Mouse (Mus musculus) stomach, embryonic 14.5 days (tissue): ENCODE data around the gene Syne1. TPM values are rescaled to one million over a fixed set of nuclear protein-coding genes. Genes with fewer than 3 reads are reported as not detected.

Source experiments
- ATAC-seq: fragments of 200-750 bp; cut with Nextera tagmentation; 2 replicates; pipeline ENCODE4 v1.8.0; 2017; ENCODE audit warnings: low read depth, moderate TSS enrichment; ENCODE audit not compliant: insufficient number of reproducible peaks, insufficient read depth, low FRiP score
- H3K27ac ChIP-seq: fragments of 300-500 bp; sonication (generic); 2 replicates; pipeline ENCODE4 v1.5.1; 2014; ENCODE audit warnings: mild to moderate bottlenecking, low read length, moderate library complexity, mixed read lengths
- H3K27me3 ChIP-seq: fragments of 300-500 bp; sonication (generic); 2 replicates; pipeline ENCODE4 v1.6.1; 2014; ENCODE audit warnings: low read length, control low read depth, mixed read lengths; ENCODE audit not compliant: control insufficient read depth, insufficient read depth
- H3K36me3 ChIP-seq: fragments of 300-500 bp; sonication (generic); 2 replicates; pipeline ENCODE4 v1.6.1; 2014; ENCODE audit warnings: mild to moderate bottlenecking, control low read depth, low read length, moderate library complexity, mixed read lengths; ENCODE audit not compliant: control insufficient read depth, insufficient read depth
- H3K4me1 ChIP-seq: fragments of 300-500 bp; sonication (generic); 2 replicates; pipeline ENCODE4 v1.6.1; 2014; ENCODE audit warnings: low read length, control low read depth, mixed read lengths; ENCODE audit not compliant: control insufficient read depth, insufficient read depth
- H3K4me2 ChIP-seq: fragments of 300-500 bp; sonication (generic); replicated peaks from 2 replicates; pipeline ENCODE4 v1.6.1; 2014; ENCODE audit warnings: low read depth, low read length, control low read depth
- H3K4me3 ChIP-seq: fragments of 300-500 bp; sonication (generic); 2 replicates; pipeline ENCODE4 v1.5.1; 2014; ENCODE audit warnings: low read depth, low read length, control low read depth
- H3K9ac ChIP-seq: fragments of 300-500 bp; sonication (generic); replicated peaks from 2 replicates; pipeline ENCODE4 v1.6.1; 2014; ENCODE audit warnings: low read depth, mild to moderate bottlenecking, control low read depth, low read length, moderate library complexity, mixed read lengths
- H3K9me3 ChIP-seq: fragments of 300-500 bp; sonication (generic); 2 replicates; pipeline ENCODE4 v1.6.1; 2016; ENCODE audit warnings: low read depth, low read length, control low read depth; ENCODE audit not compliant: control insufficient read depth
- WGBS: fragments of 180-500 bp; shearing (Covaris S2); extraction: QIAGEN DNeasy Blood & Tissue Kit; methylation state at CpG from one replicate; pipeline ENCODE4 v1.1.7; 2014; 5-methylcytosine and 5-hydroxymethylcytosine counted together
- polyA plus RNA-seq: library from polyadenylated mRNA; unstranded; fragments of >200 nt; fragmentation: Nextera tagmentation; extraction: Ambion mirVana; gene quantifications from 2 replicates; pipeline ENCODE4 v1.2.1, GENCODE M21; 2014

Syne1 gene
- polyA plus RNA-seq, 1 experiment from 2014 or later, result 19.9 TPM

DNA sequence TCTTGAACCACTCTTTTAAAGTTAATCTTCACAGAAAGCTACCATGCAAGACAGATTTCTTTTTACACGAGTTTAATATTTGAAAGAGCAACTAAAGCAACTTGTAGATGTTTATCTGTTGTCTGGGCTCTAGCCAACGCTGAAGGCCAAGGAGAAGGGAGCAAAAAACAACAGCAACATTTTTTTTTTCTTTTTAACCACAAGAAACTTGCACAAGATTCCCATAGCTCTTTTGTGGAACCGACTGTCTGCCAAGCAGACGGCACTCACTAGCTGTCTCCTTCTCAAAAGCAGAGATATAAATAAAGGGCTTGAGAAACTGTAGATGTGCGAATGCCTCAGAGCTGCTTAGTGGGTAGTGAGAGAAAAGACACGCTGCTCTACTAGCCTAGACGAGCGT lies 391.6 kb downstream of the Syne1 start:
- no peaks in the 10 kb centered on the region for H3K4me1 ChIP-seq
- no peak overlapping the region for H3K4me3 ChIP-seq
- H3K27me3 ChIP-seq, result no peaks in the 10 kb centered on the region
- no peak overlapping the region for H3K9ac ChIP-seq
- no peak overlapping the region for H3K27ac ChIP-seq
- no peak for ATAC-seq
- H3K9me3 ChIP-seq, result no peaks in the 10 kb centered on the region
- no peak overlapping the region for H3K4me2 ChIP-seq
- WGBS, result 61% methylated on average over 8 of the region's 8 CpGs
- peaks cover 3% of the 10 kb centered on the region; the same call in 1 of the 2 replicates for H3K36me3 ChIP-seq

DNA sequence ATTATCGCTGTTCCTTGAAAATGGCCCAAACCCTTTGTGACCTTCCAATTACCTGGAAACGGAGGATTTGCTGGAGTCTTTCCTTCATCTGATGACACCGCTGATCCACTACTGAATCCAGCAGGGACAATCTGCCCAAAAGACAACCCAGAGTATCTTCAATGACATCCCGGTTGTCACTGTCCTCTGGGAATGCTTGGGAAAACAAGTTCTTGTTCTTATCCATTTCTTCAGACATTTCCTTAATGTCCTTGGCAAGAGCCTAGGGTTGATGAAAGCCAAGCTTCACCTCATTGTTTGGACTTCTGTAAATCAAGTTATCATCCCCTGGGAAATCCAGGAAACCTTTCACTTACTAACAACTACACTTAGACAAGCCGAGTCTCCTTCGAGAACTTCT lies 398.2 kb downstream of the Syne1 start:
- Histone ChIP-seq H3K27ac (no peak overlapping the region), H3K27me3 (no peaks in the 10 kb centered on the region), H3K4me3 (no peak overlapping the region), H3K36me3 (peaks cover 4% of the 10 kb centered on the region; the same call in 1 of the 2 replicates), H3K9ac (no peak overlapping the region), H3K9me3 (no peaks in the 10 kb centered on the region), H3K4me2 (no peak overlapping the region), H3K4me1 (no peaks in the 10 kb centered on the region)
- WGBS, result 88% methylated on average over 6 of the region's 6 CpGs
- ATAC-seq, result no peak

DNA sequence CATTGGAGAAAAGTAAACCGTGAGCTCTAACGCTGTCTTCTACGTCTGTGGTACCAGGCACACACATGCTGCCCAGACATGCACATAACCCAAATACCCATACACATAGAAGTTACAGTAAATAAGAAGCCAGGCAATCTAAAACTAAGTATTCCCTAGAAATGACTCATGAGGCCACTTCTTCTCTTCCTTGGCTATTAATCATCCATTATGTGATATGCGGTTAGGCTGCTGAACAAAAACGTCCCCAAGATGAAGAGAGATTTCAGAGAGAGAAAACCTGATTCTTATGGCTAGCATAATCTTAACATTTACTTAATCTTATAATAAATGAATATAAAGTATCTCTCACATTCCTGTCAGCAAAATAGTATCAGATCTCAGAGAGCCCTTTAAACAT lies 409.8 kb downstream of the Syne1 start:
- Histone ChIP-seq H3K27me3 (no peaks in the 10 kb centered on the region), H3K4me2 (no peak overlapping the region), H3K9ac (no peak overlapping the region), H3K4me1 (no peaks in the 10 kb centered on the region), H3K36me3 (peaks cover 11% of the 10 kb centered on the region; the same call in 1 of the 2 replicates), H3K9me3 (no peaks in the 10 kb centered on the region), H3K4me3 (no peak overlapping the region), H3K27ac (no peak overlapping the region)
- WGBS, result 82% methylated on average over 5 of the region's 5 CpGs
- ATAC-seq, result no peak

DNA sequence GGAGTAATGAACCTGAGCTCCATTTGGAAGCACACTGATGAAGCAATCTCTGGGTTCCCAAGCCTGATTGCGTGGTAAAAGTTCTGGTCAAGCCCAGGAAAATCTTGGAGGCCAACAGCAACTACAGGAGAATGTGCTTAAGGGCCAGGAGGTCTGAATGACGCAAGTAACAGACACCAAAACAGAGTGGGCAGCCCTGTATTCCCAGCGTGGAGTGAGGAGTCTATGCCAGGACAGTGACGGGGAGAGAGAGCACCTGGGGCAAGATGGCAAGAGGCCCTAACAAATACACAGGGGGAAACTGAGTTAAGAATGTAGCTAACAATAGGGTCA lies 411.4 kb downstream of the Syne1 start:
- 71% methylated on average over 4 of the region's 4 CpGs for WGBS
- Histone ChIP-seq H3K27ac (peak overlapping the region; percentile 0; the same call in 1 of the 2 replicates), H3K9me3 (no peaks in the 10 kb centered on the region), H3K4me2 (no peak overlapping the region), H3K36me3 (no peaks in the 10 kb centered on the region; the same call in 1 of the 2 replicates), H3K9ac (no peak overlapping the region), H3K27me3 (no peaks in the 10 kb centered on the region), H3K4me1 (no peaks in the 10 kb centered on the region), H3K4me3 (no peak overlapping the region)
- no peak for ATAC-seq

DNA sequence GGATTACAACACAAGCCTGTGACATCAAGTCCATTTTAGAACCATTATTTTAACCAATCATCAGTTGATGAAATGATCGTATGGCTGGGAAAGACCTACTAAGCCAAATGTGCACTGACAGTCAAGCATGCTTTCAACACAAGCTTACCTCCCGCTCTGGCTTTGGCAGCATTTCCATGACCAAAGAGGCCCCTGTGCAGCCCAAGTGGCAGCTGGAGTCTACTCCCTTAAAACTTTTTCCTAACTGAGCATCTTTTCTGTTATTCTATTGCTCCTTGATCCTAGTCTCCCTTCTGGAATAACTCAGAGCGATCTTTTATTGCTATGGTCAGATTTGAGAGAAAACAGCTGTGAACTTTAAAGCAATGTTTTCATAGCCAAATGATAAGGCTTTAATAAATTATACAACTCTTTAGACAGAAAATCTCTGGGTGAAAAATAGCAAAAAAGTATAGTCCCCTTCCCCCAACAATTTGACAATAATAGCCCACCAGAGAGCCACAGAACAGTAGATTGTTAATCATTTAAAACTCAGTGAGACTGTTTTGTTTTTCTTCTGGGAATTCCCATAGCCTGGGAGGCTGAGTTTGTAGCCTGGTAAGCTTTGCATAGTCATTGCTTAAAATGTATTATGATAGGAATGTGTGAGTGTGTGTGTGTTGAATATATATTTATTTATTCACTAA lies 411.9 kb downstream of the Syne1 start:
- no peaks in the 10 kb centered on the region for H3K27me3 ChIP-seq
- no peaks in the 10 kb centered on the region for H3K9me3 ChIP-seq
- WGBS, result 43% methylated on average over 3 of the region's 3 CpGs
- H3K36me3 ChIP-seq, result no peaks in the 10 kb centered on the region; the same call in 1 of the 2 replicates
- no peak overlapping the region for H3K4me2 ChIP-seq
- no peak overlapping the region for H3K4me3 ChIP-seq
- H3K27ac ChIP-seq, result peak overlapping the region; percentile 0; the same call in 1 of the 2 replicates
- no peaks in the 10 kb centered on the region for H3K4me1 ChIP-seq
- no peak overlapping the region for H3K9ac ChIP-seq
- 0 out of 2 replicates have a peak, but pooled peaks have one; percentile 49 for ATAC-seq

DNA sequence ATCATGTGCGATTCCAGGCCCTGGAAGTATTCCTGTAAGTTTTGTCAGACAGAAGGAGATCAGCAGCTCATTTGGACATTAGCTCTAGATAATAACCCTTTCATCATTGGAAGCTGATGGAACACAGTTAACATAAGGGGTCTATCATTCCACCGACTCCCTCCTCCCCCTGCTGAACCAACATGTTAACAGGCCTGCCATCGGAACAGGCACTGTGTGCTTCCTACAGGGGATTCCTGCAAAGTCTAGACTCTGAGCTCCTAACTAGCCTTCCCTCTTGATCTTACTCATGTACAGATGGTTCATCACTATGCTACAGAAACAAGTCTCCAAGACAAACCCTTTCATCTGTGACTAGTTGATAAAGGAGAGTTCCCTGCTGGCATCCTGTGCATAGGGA lies 419.2 kb downstream of the Syne1 start:
- H3K4me3 ChIP-seq, result no peak overlapping the region
- 69% methylated on average over 3 of the region's 3 CpGs for WGBS
- no peak overlapping the region for H3K9ac ChIP-seq
- no peaks in the 10 kb centered on the region for H3K9me3 ChIP-seq
- no peaks in the 10 kb centered on the region for H3K4me1 ChIP-seq
- H3K27me3 ChIP-seq, result no peaks in the 10 kb centered on the region
- no peak overlapping the region for H3K4me2 ChIP-seq
- H3K36me3 ChIP-seq, result peaks cover 8% of the 10 kb centered on the region
- H3K27ac ChIP-seq, result no peak overlapping the region
- no peak for ATAC-seq

DNA sequence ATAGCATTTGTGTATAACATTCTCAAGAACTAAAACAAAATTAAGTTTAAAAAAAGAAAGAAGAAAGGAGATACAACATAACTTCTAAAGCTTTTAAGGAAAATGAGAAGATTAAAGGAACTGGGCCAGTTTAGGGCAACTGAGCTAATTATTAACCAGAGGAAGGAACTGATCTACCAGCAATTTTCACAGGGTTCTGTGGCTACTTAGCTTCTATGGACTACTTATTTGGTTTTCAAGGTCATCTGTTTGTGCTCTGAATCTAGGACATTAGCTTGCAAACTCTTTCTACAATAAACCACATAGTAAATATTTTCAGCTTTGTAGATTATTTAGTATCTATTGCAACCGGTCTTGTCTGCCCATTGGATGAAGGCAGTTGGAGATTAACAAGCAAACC lies 420.8 kb downstream of the Syne1 start:
- Histone ChIP-seq H3K36me3 (peaks cover 18% of the 10 kb centered on the region), H3K27ac (no peak overlapping the region), H3K9me3 (no peaks in the 10 kb centered on the region), H3K27me3 (no peaks in the 10 kb centered on the region), H3K4me3 (no peak overlapping the region), H3K4me2 (no peak overlapping the region), H3K9ac (no peak overlapping the region), H3K4me1 (no peaks in the 10 kb centered on the region)
- no peak for ATAC-seq
- 86% methylated on average over 1 of the region's 1 CpGs for WGBS

DNA sequence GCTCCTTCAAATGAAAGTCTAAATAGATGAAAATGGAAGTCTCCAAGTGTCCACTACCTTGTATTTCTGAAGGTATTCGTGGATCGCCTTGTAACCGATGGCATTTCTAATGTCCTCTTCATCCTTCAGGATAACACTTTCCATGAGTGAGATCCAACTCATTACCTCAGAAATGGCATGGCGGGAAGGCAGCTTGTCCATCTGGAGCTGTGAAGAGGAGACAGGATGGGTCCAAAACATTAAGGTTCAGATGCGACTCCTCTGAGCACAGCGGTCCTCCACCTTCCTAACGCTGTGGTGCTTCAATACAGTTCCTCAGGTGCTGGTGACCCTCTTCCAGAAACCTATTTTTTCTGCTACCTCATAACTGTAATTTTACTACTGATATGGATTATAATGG lies 426.5 kb downstream of the Syne1 start:
- no peak for ATAC-seq
- WGBS, result 98% methylated on average over 7 of the region's 7 CpGs
- no peaks in the 10 kb centered on the region for H3K27me3 ChIP-seq
- no peak overlapping the region for H3K4me3 ChIP-seq
- no peak overlapping the region for H3K27ac ChIP-seq
- no peaks in the 10 kb centered on the region for H3K4me1 ChIP-seq
- no peak overlapping the region for H3K9ac ChIP-seq
- H3K9me3 ChIP-seq, result no peaks in the 10 kb centered on the region
- peaks cover 27% of the 10 kb centered on the region for H3K36me3 ChIP-seq
- no peak overlapping the region for H3K4me2 ChIP-seq

DNA sequence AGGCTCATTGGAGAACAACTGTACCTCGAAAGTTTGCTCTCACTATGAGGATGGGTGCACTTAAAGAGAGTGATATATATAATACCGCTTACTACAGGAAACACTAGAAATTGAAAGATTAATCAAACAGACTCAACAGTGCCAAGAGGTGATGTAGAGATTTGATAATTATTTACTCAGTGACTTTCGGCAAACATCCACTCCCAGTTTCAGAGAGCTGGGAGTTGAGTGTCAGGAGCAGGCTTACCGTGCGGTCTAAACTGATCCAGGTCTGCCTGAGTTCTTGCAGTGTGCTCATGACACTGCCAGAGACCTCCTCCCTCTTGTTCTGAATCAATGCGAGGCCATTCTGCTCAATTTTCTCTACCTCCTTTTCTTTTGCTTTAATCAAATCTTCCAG lies 434.6 kb downstream of the Syne1 start:
- 72% methylated on average over 6 of the region's 6 CpGs for WGBS
- Histone ChIP-seq H3K4me3 (no peak overlapping the region), H3K36me3 (peaks cover 11% of the 10 kb centered on the region), H3K9me3 (no peaks in the 10 kb centered on the region), H3K27ac (no peak overlapping the region), H3K9ac (no peak overlapping the region), H3K27me3 (no peaks in the 10 kb centered on the region), H3K4me2 (no peak overlapping the region), H3K4me1 (no peaks in the 10 kb centered on the region)
- ATAC-seq, result no peak
